Mouse (Mus musculus): ENCODE results near the gene Aldh1a1.
A peak's percentile ranks its signal among the peaks of the same experiment; 100 is the strongest.

Gene Aldh1a1

DNA sequence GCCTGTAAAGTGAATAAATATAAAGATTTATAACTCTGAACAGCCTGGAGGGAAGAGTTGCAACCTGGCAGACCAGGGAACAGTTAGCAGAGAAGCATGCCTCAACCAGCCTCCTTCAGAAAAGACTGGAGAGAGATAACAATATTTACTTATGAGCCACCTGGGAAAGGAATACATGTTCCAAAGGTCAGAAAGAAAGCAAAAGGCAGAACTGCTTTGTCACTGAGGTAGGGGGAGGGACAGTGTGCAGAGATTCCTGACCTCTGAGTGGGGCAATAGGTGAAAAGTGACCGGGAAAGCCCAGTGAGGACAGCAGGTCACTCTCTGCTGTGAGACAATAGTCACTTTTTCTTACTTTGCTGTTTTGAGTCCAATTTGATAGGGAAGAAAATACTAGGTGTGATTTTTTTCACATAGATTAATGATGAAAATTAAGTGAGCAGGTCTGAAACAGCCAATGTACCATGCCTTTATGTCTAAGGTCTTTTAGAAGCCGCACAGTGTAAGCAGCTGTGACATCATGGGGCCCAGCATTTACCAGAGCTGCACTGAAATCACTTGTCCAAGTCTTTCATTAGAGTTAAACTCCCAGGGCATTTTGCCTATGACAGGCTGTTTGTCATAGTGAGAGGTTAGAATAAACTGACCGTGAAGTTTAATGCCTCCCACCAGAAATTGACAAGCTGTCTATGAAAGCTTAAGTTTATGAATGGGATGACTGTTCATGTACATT, 161.8 kb downstream of the Aldh1a1 start:
- peak; percentile 59 for DNase-seq

DNA sequence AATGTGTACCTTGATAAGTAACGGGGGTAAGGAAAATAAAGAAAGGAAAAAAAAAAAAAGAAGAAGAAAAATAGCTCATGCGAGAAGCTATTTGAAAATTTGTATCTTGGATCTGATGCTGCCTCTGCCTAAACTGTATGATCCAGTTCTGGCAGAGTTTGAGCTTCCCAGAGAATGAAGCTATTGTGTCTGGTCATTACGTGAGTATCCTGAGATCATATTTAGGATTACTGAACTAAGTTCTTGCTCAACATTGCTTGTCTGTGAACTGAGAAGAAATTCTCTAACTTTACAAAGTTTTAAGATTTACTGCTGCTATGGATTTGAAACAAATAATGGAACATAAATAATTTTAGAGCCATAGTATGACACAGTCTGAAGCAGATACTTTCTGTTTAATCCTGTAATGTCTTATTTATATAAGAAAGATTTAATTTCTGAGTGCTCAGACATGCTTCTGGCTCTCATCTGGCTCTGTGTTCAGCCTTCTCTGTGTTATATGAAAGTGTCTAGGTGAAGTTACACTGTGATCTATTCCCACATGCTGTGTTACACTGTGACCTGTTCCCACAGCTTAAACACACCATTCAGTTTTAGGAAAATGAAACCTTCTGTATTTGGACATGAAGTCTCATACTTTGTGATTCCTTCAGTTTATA, 185.3 kb downstream of the Aldh1a1 start:
- no peak for DNase-seq
